25 mouse cellular contexts compared by ENCODE assay signal in the genomic region with DNA sequence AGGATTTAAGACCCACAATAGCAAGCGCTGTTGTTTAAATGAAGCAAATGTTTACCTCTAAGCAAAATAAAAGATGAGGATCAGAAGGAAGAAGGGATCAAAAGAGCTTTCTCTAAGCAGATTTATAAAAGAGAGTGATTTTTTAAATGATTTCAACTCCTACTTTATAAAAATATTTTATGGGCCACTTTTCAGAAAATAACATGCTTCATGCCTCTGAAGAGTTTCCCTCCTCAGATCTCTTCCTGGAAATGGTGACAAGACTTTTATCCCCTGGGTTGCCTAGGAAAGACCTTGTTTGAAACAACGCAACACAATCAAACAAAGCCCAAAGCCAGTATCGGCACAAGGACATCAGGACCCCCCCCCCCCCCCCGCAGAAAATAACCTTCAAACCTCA.
A peak's percentile ranks its signal among the peaks of the same experiment; 100 is the strongest.
DNase-seq lines count a peak whose midpoint lies in the region; ATAC-seq lines count a peak whose summit lies in the region.
"Had no signal": no experiment of that assay in that cellular context is flagged by ENCODE, and none has a peak within 500 bp of the region (broad histone marks: within the 10 kb centered on the region; RNA-seq: fewer than 3 reads in every experiment).

No protein-coding gene starts in this region.

- H3K36me3 ChIP-seq in hindbrain, embryonic 10.5 days, result no peaks in the 10 kb centered on the region
- H3K36me3 ChIP-seq in hindbrain, embryonic 16.5 days (ENCODE audit: control insufficient read depth, insufficient read depth, low read length), result no peaks in the 10 kb centered on the region
- H3K36me3 ChIP-seq in midbrain, embryonic 13.5 days, result no peaks in the 10 kb centered on the region
- no peaks in the 10 kb centered on the region for H3K36me3 ChIP-seq in midbrain, embryonic 15.5 days (replicated peaks)
- H3K36me3 ChIP-seq in forebrain, embryonic 16.5 days (ENCODE audit: control insufficient read depth, insufficient read depth), result no peaks in the 10 kb centered on the region
- H3K36me3 ChIP-seq in neural tube, embryonic 15.5 days, result no peaks in the 10 kb centered on the region
- H3K36me3 ChIP-seq: embryonic facial prominence, embryonic 12.5 days; G1E; kidney, embryonic 15.5 days; limb, embryonic 13.5 days; liver, embryonic 13.5 days had no signal

- H3K4me1 ChIP-seq in hindbrain, embryonic 10.5 days (replicated peaks), result peaks cover 43% of the 10 kb centered on the region
- peaks cover 3% of the 10 kb centered on the region; the same call in 1 of the 2 replicates for H3K4me1 ChIP-seq in hindbrain, embryonic 16.5 days (ENCODE audit: control insufficient read depth, insufficient read depth, low read depth, low read length)
- peaks cover 32% of the 10 kb centered on the region for H3K4me1 ChIP-seq in midbrain, embryonic 13.5 days (replicated peaks)
- H3K4me1 ChIP-seq in midbrain, embryonic 15.5 days, result peaks cover 13% of the 10 kb centered on the region; the same call in 1 of the 2 replicates
- peaks cover 36% of the 10 kb centered on the region for H3K4me1 ChIP-seq in forebrain, embryonic 16.5 days (replicated peaks; ENCODE audit: control insufficient read depth, insufficient read depth, low read length)
- peaks cover 14% of the 10 kb centered on the region for H3K4me1 ChIP-seq in neural tube, embryonic 15.5 days
- H3K4me1 ChIP-seq: liver, embryonic 13.5 days had no signal

- H3K4me2 ChIP-seq in hindbrain, embryonic 16.5 days (ENCODE audit: low read length), result no peak overlapping the region
- no peak overlapping the region for H3K4me2 ChIP-seq in midbrain, embryonic 13.5 days (replicated peaks)
- no peak overlapping the region for H3K4me2 ChIP-seq in midbrain, embryonic 15.5 days
- H3K4me2 ChIP-seq in forebrain, embryonic 16.5 days (ENCODE audit: low read length), result no peak overlapping the region; the same call in 1 of the 2 replicates
- no peak overlapping the region for H3K4me2 ChIP-seq in neural tube, embryonic 15.5 days
- H3K4me2 ChIP-seq: embryonic facial prominence, embryonic 12.5 days; kidney, embryonic 15.5 days; limb, embryonic 13.5 days; liver, embryonic 13.5 days; lung, embryonic 14.5 days had no signal

- H3K27ac ChIP-seq in hindbrain, embryonic 10.5 days, result peak overlapping the region; percentile 80
- H3K27ac ChIP-seq in hindbrain, embryonic 16.5 days (ENCODE audit: low read depth, low read length), result no peak overlapping the region
- peak overlapping the region; percentile 66; the same call in 1 of the 2 replicates for H3K27ac ChIP-seq in midbrain, embryonic 13.5 days
- no peak overlapping the region for H3K27ac ChIP-seq in midbrain, embryonic 15.5 days
- peak overlapping the region; percentile 74 for H3K27ac ChIP-seq in forebrain, embryonic 16.5 days (ENCODE audit: low read length)
- H3K27ac ChIP-seq in neural tube, embryonic 15.5 days (replicated peaks), result peak overlapping the region; percentile 49
- H3K27ac ChIP-seq: embryonic facial prominence, embryonic 12.5 days; heart, adult 2 months; limb, embryonic 13.5 days; liver, embryonic 13.5 days had no signal

- 0 out of 2 replicates have a peak, but pooled peaks cover 4% of the 10 kb centered on the region for H3K27me3 ChIP-seq in hindbrain, embryonic 10.5 days (ENCODE audit: insufficient read depth, poor library complexity, severe bottlenecking)
- no peaks in the 10 kb centered on the region for H3K27me3 ChIP-seq in hindbrain, embryonic 16.5 days (replicated peaks; ENCODE audit: control insufficient read depth, insufficient read depth, low read length)
- no peaks in the 10 kb centered on the region for H3K27me3 ChIP-seq in midbrain, embryonic 13.5 days
- no peaks in the 10 kb centered on the region for H3K27me3 ChIP-seq in midbrain, embryonic 15.5 days (replicated peaks)
- H3K27me3 ChIP-seq in forebrain, embryonic 16.5 days (replicated peaks; ENCODE audit: control insufficient read depth, insufficient read depth, low read length), result no peaks in the 10 kb centered on the region; the same call in 1 of the 2 replicates
- no peaks in the 10 kb centered on the region for H3K27me3 ChIP-seq in neural tube, embryonic 15.5 days (replicated peaks)
- H3K27me3 ChIP-seq: embryonic facial prominence, embryonic 12.5 days; liver, embryonic 13.5 days had no signal

- no peak for DNase-seq in hindbrain, embryonic 10.5 days (ENCODE audit: low spot score)
- DNase-seq in lung, postnatal 14 days, result no peak
- DNase-seq: adrenal gland, postnatal 10 days; cerebellum, adult 11 months; cerebellum, postnatal 25 days; gastrocnemius, postnatal 14 days; heart, adult 2 months; heart, postnatal 36 days; liver, embryonic 13.5 days; lung, embryonic 14.5 days; lung, postnatal 4 days; retina, postnatal 1 day; right cerebral cortex, postnatal 4 days had no signal

- H3K9me3 ChIP-seq in hindbrain, embryonic 10.5 days, result no peaks in the 10 kb centered on the region
- no peaks in the 10 kb centered on the region for H3K9me3 ChIP-seq in hindbrain, embryonic 16.5 days (ENCODE audit: control insufficient read depth, low read length)
- no peaks in the 10 kb centered on the region for H3K9me3 ChIP-seq in midbrain, embryonic 13.5 days
- H3K9me3 ChIP-seq in midbrain, embryonic 15.5 days, result no peaks in the 10 kb centered on the region
- no peaks in the 10 kb centered on the region for H3K9me3 ChIP-seq in forebrain, embryonic 16.5 days (ENCODE audit: control insufficient read depth, low read length)
- no peaks in the 10 kb centered on the region for H3K9me3 ChIP-seq in neural tube, embryonic 15.5 days (replicated peaks)
- H3K9me3 ChIP-seq: embryonic facial prominence, embryonic 12.5 days; kidney, embryonic 15.5 days; limb, embryonic 13.5 days; liver, embryonic 13.5 days had no signal

- H3K9ac ChIP-seq in hindbrain, embryonic 16.5 days (ENCODE audit: low read depth, low read length), result no peak overlapping the region
- H3K9ac ChIP-seq in midbrain, embryonic 13.5 days (replicated peaks), result no peak overlapping the region
- H3K9ac ChIP-seq in midbrain, embryonic 15.5 days, result no peak overlapping the region
- no peak overlapping the region for H3K9ac ChIP-seq in forebrain, embryonic 16.5 days (replicated peaks; ENCODE audit: low read depth, low read length)
- H3K9ac ChIP-seq in neural tube, embryonic 15.5 days (replicated peaks), result no peak overlapping the region
- H3K9ac ChIP-seq: embryonic facial prominence, embryonic 12.5 days; kidney, embryonic 15.5 days; limb, embryonic 13.5 days; liver, embryonic 13.5 days; lung, embryonic 14.5 days had no signal

- no peak for ATAC-seq in hindbrain, embryonic 16.5 days
- ATAC-seq in midbrain, embryonic 13.5 days, result no peak
- no peak for ATAC-seq in midbrain, embryonic 15.5 days (replicated peaks)
- ATAC-seq in forebrain, embryonic 16.5 days, result no peak
- no peak for ATAC-seq in neural tube, embryonic 15.5 days (ENCODE audit: low FRiP score)
- ATAC-seq in granulocyte monocyte progenitor cell, adult 5-6 weeks (replicated peaks; ENCODE audit: poor library complexity, severe bottlenecking), result no peak
- ATAC-seq: activated CD4-positive, CD25-positive, alpha-beta regulatory T cell, adult 4 months had no signal

- WGBS in hindbrain, embryonic 10.5 days, result 4% methylated on average over 4 of the region's 4 CpGs
- WGBS in hindbrain, embryonic 16.5 days, result 7% methylated on average over 4 of the region's 4 CpGs
- WGBS in midbrain, embryonic 13.5 days, result 2% methylated on average over 4 of the region's 4 CpGs
- WGBS in midbrain, embryonic 15.5 days, result 4% methylated on average over 4 of the region's 4 CpGs
- WGBS in forebrain, embryonic 16.5 days, result 7% methylated on average over 4 of the region's 4 CpGs
- 11% methylated on average over 4 of the region's 4 CpGs for WGBS in neural tube, embryonic 15.5 days

- no peak overlapping the region for H3K4me3 ChIP-seq in hindbrain, embryonic 10.5 days
- no peak overlapping the region for H3K4me3 ChIP-seq in hindbrain, embryonic 16.5 days (ENCODE audit: low read length)
- H3K4me3 ChIP-seq in midbrain, embryonic 13.5 days (replicated peaks), result no peak overlapping the region
- no peak overlapping the region for H3K4me3 ChIP-seq in midbrain, embryonic 15.5 days
- H3K4me3 ChIP-seq in forebrain, embryonic 16.5 days (replicated peaks; ENCODE audit: low read length), result no peak overlapping the region
- no peak overlapping the region for H3K4me3 ChIP-seq in neural tube, embryonic 15.5 days (replicated peaks)
- H3K4me3 ChIP-seq: embryonic facial prominence, embryonic 12.5 days; erythroblast, embryonic 14.5 days; heart, adult 2 months; kidney, embryonic 15.5 days; limb, embryonic 13.5 days; liver, embryonic 13.5 days had no signal

Comparison
In these comparisons a context has a peak if more than half of its experiments do, and no peak if none do; other contexts are left out.
1. H3K27ac ChIP-seq: peak in hindbrain, embryonic 10.5 days (single experiment), midbrain, embryonic 13.5 days (single experiment), forebrain, embryonic 16.5 days (single experiment) and neural tube, embryonic 15.5 days (single experiment); none in hindbrain, embryonic 16.5 days (single experiment) and midbrain, embryonic 15.5 days (single experiment).